Mouse (Mus musculus) adrenal gland, postnatal 10 days (tissue): ENCODE data around the gene Art4. TPM values are rescaled to one million over a fixed set of nuclear protein-coding genes. Genes with fewer than 3 reads are reported as not detected.

Experiments
- DNase-seq: peaks from one replicate; pipeline ENCODE4 v3.0.0; 2021; ENCODE audit warnings: mixed read lengths
- total RNA-seq, 2 experiments: library from RNA; stranded (reverse); gene quantifications; 2 replicates each; pipeline ENCODE4 v1.2.3; 2021

The Art4 gene
- total RNA-seq, 2 experiments from 2014 or later = 5.9 to 7.5 TPM

- DNase-seq = no peak
Measured at GRCm38 (mm10) chr6:136824987-136825386, 32.5 kb downstream of the Art4 start.

GRCm38 (mm10) chr6:136821086-136821485 is 36.4 kb downstream of the Art4 start:
- DNase-seq = no peak

GRCm38 (mm10) chr6:136820381-136820780 is 37.2 kb downstream of the Art4 start:
- DNase-seq = no peak

GRCm38 (mm10) chr6:136817549-136817948 is 40.0 kb downstream of the Art4 start:
- DNase-seq = no peak

- no peak for DNase-seq
Measured at GRCm38 (mm10) chr6:136816826-136817225, 40.7 kb downstream of the Art4 start.

GRCm38 (mm10) chr6:136815381-136815780 is 42.2 kb downstream of the Art4 start:
- no peak for DNase-seq

- peak; percentile 40 for DNase-seq
Measured at GRCm38 (mm10) chr6:136813117-136813516, 44.4 kb downstream of the Art4 start.

- no peak for DNase-seq
Measured at GRCm38 (mm10) chr6:136811196-136811595, 46.3 kb downstream of the Art4 start.

GRCm38 (mm10) chr6:136809673-136810072 is 47.9 kb downstream of the Art4 start:
- DNase-seq = no peak

- peak; percentile 66 for DNase-seq
Measured at GRCm38 (mm10) chr6:136809077-136809476, 48.5 kb downstream of the Art4 start.

- peak; percentile 61 for DNase-seq
Measured at GRCm38 (mm10) chr6:136808631-136809046, 48.9 kb downstream of the Art4 start.

- peak; percentile 99 for DNase-seq
Measured at GRCm38 (mm10) chr6:136808014-136808417, 49.5 kb downstream of the Art4 start, which contains the start of gene H2afj. Gene H2afj (plus strand): TSS chr6:136808244.

- DNase-seq = no peak
Measured at GRCm38 (mm10) chr6:136807395-136808013, 50.0 kb downstream of the Art4 start.

- no peak for DNase-seq
Measured at GRCm38 (mm10) chr6:136806819-136807218, 50.7 kb downstream of the Art4 start.

GRCm38 (mm10) chr6:136805409-136805775 is 52.1 kb downstream of the Art4 start:
- no peak for DNase-seq

- no peak for DNase-seq
Measured at GRCm38 (mm10) chr6:136804705-136805408, 52.7 kb downstream of the Art4 start.

- peak; percentile 98 for DNase-seq
Measured at GRCm38 (mm10) chr6:136803739-136804633, 53.5 kb downstream of the Art4 start, which contains the start of gene Hist4h4. Gene Hist4h4 (minus strand): TSS chr6:136804415.

- DNase-seq = no peak
Measured at GRCm38 (mm10) chr6:136803093-136803738, 54.3 kb downstream of the Art4 start.

GRCm38 (mm10) chr6:136801274-136801673 is 56.3 kb downstream of the Art4 start:
- DNase-seq = no peak

GRCm38 (mm10) chr6:136800710-136801109 is 56.8 kb downstream of the Art4 start:
- DNase-seq = no peak
